Mouse (Mus musculus) adrenal gland, adult 2 months (tissue): ENCODE results near the gene Myh9. TPM values are rescaled to one million over a fixed set of nuclear protein-coding genes. Genes with fewer than 3 reads are reported as not detected.

Experiments
- DNase-seq: peaks from one replicate; pipeline ENCODE4 v3.0.0; 2021
- polyA plus RNA-seq: library from polyadenylated mRNA; depleted of rRNA; stranded (reverse); fragments of >200 nt; gene quantifications from 2 replicates; pipeline ENCODE4 v1.2.3, GENCODE M21; 2012
- total RNA-seq, 2 experiments: library from RNA; stranded (reverse); gene quantifications; 2 replicates each; pipeline ENCODE4 v1.2.3; 2021

The Myh9 gene
- total and polyA plus RNA-seq, 3 experiments: 51.9 to 306 (median 280) TPM

GRCm38 (mm10) chr15:77828242-77828641 is 13.7 kb downstream of the Myh9 start:
- DNase-seq: no peak

- peak; percentile 21 for DNase-seq
Observed at GRCm38 (mm10) chr15:77827794-77828193, 14.2 kb downstream of the Myh9 start.

GRCm38 (mm10) chr15:77827379-77827778 is 14.6 kb downstream of the Myh9 start:
- no peak for DNase-seq

GRCm38 (mm10) chr15:77825382-77825781 is 16.6 kb downstream of the Myh9 start:
- peak; percentile 85 for DNase-seq

GRCm38 (mm10) chr15:77824321-77824720 is 17.7 kb downstream of the Myh9 start:
- no peak for DNase-seq

- peak; percentile 73 for DNase-seq
Observed at GRCm38 (mm10) chr15:77823634-77824033, 18.3 kb downstream of the Myh9 start.

- DNase-seq: no peak
Observed at GRCm38 (mm10) chr15:77823196-77823595, 18.8 kb downstream of the Myh9 start.

- no peak for DNase-seq
Observed at GRCm38 (mm10) chr15:77822671-77823070, 19.3 kb downstream of the Myh9 start.

GRCm38 (mm10) chr15:77822057-77822466 is 19.9 kb downstream of the Myh9 start:
- peak; percentile 23 for DNase-seq

GRCm38 (mm10) chr15:77821424-77821823 is 20.6 kb downstream of the Myh9 start:
- peak; percentile 63 for DNase-seq

- DNase-seq: peak; percentile 26
Observed at GRCm38 (mm10) chr15:77820480-77821163, 21.4 kb downstream of the Myh9 start.

GRCm38 (mm10) chr15:77819894-77820387 is 22.0 kb downstream of the Myh9 start:
- DNase-seq: peak; percentile 78

- peak; percentile 7 for DNase-seq
Observed at GRCm38 (mm10) chr15:77818556-77819158, 23.3 kb downstream of the Myh9 start.

- DNase-seq: no peak
Observed at GRCm38 (mm10) chr15:77817417-77817816, 24.6 kb downstream of the Myh9 start.

- peak; percentile 13 for DNase-seq
Observed at GRCm38 (mm10) chr15:77816601-77816950, 25.4 kb downstream of the Myh9 start.

- peak; percentile 70 for DNase-seq
Observed at GRCm38 (mm10) chr15:77815867-77816600, 25.9 kb downstream of the Myh9 start.

- peak; percentile 38 for DNase-seq
Observed at GRCm38 (mm10) chr15:77813639-77814375, 28.2 kb downstream of the Myh9 start.

- no peak for DNase-seq
Observed at GRCm38 (mm10) chr15:77812578-77812977, 29.4 kb downstream of the Myh9 start.

- no peak for DNase-seq
Observed at GRCm38 (mm10) chr15:77811099-77811760, 30.7 kb downstream of the Myh9 start.

GRCm38 (mm10) chr15:77810416-77811098 is 31.4 kb downstream of the Myh9 start:
- no peak for DNase-seq

GRCm38 (mm10) chr15:77809434-77809833 is 32.5 kb downstream of the Myh9 start:
- DNase-seq: no peak
